Mouse (Mus musculus) forebrain, embryonic 10.5 days (tissue): ENCODE data around the gene Grm4. TPM values are rescaled to one million over a fixed set of nuclear protein-coding genes. Genes with fewer than 3 reads are reported as not detected.

Source experiments
- DNase-seq: peaks from one replicate; pipeline ENCODE4 v3.0.0-alpha.2; 2017; ENCODE audit warnings: low spot score; ENCODE audit errors: extremely low spot score
- H3K27ac ChIP-seq: fragments of 300-500 bp; sonication (generic); 2 replicates; pipeline ENCODE4 v1.5.1; 2016; ENCODE audit warnings: mild to moderate bottlenecking
- H3K27me3 ChIP-seq: fragments of 300-500 bp; sonication (generic); 2 replicates; pipeline ENCODE4 v1.6.1; 2016; ENCODE audit warnings: mild to moderate bottlenecking; ENCODE audit not compliant: poor library complexity, severe bottlenecking
- H3K36me3 ChIP-seq: fragments of 300-500 bp; sonication (generic); replicated peaks from 2 replicates; pipeline ENCODE4 v1.6.1; 2016; ENCODE audit warnings: mild to moderate bottlenecking, moderate library complexity
- H3K4me1 ChIP-seq: fragments of 300-500 bp; sonication (generic); 2 replicates; pipeline ENCODE4 v1.6.1; 2016
- H3K4me3 ChIP-seq: fragments of 300-500 bp; sonication (generic); 2 replicates; pipeline ENCODE4 v1.5.1; 2016; ENCODE audit warnings: mild to moderate bottlenecking, moderate library complexity
- H3K9me3 ChIP-seq: fragments of 300-500 bp; sonication (generic); 2 replicates; pipeline ENCODE4 v1.6.1; 2016; ENCODE audit warnings: mild to moderate bottlenecking, moderate library complexity
- WGBS: fragments of 180-500 bp; shearing (Covaris S2); methylation state at CpG from one replicate; pipeline ENCODE4 v1.1.7; 2016; 5-methylcytosine and 5-hydroxymethylcytosine counted together
- polyA plus RNA-seq: library from polyadenylated mRNA; unstranded; fragments of >200 nt; fragmentation: Nextera tagmentation; extraction: Ambion mirVana; gene quantifications from 2 replicates; pipeline ENCODE4 v1.2.1, GENCODE M21; 2016

The Grm4 gene
- polyA plus RNA-seq, 1 experiment from 2014 or later = 0.61 TPM

DNA sequence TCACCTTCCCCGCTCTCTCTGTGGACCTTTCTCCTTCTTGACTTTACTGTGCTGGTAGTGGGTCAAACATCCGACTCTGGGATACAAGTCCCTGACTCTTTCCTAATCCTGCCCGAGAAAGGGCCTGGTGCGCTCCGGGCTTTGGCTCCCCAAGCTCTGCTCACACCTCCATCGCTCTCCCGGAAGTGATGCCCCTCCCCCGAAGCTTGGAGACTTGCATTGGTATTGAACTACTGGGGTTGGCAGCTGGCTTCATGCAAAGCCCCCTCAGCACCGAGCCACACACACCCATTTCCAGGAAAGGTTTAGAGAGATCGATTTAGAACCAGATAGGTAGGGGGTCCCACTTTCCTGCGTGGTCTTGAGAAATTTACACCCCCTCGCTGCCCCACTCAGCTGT, 24.8 kb upstream of the Grm4 start:
- peaks cover 8% of the 10 kb centered on the region; the same call in 1 of the 2 replicates for H3K27me3 ChIP-seq
- 51% methylated on average over 12 of the region's 12 CpGs for WGBS
- H3K36me3 ChIP-seq = no peaks in the 10 kb centered on the region
- H3K4me1 ChIP-seq = peaks cover 53% of the 10 kb centered on the region
- DNase-seq = no peak
- no peak overlapping the region for H3K27ac ChIP-seq
- H3K4me3 ChIP-seq = no peak overlapping the region
- no peaks in the 10 kb centered on the region for H3K9me3 ChIP-seq

DNA sequence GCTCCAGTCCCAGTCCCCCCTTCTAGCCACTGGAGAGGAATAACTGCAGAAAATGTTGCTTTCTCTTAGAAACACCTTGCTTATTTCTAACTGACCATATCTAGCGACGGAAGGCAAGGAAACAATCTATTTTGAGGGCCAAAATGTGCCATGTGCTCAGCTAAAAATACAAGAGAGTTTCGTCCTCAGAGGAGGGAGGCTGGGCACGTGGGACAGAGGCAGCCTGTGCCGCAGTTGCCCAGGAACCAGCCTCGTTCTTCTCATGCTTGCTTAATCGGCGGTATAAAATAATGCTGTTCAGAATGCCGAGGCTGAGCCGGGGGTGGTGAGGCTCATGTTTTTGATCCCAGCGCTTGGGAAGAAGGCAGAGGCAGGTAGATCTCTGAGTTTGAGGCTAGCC, 23.3 kb upstream of the Grm4 start:
- H3K4me1 ChIP-seq = peaks cover 46% of the 10 kb centered on the region
- no peak overlapping the region for H3K27ac ChIP-seq
- WGBS = 90% methylated on average over 11 of the region's 11 CpGs
- DNase-seq = no peak
- H3K27me3 ChIP-seq = peaks cover 8% of the 10 kb centered on the region; the same call in 1 of the 2 replicates
- no peaks in the 10 kb centered on the region for H3K9me3 ChIP-seq
- no peak overlapping the region for H3K4me3 ChIP-seq
- no peaks in the 10 kb centered on the region for H3K36me3 ChIP-seq

DNA sequence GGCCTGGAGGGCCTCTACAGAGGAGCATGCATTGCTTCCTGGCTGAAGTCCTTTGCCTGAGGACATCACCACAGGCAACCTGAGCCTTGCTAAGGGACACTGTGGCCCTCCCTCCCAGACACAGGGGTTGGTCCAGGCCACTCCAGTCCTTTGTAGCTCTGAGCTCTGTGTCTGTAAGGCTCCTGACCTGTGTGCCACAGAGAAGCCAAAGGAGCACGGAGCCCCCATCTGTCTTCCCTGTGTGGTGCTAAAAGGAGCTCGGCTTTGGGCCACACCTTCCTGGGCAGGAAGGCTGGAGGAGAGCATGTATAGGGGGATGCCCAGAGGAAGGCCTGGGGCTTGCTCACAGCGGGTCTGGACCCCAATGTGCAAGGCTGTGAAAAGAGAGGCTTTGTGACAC, 20.8 kb upstream of the Grm4 start:
- Histone ChIP-seq H3K9me3 (no peaks in the 10 kb centered on the region), H3K36me3 (no peaks in the 10 kb centered on the region), H3K27me3 (peaks cover 8% of the 10 kb centered on the region; the same call in 1 of the 2 replicates), H3K27ac (0 out of 2 replicates have a peak overlapping the region, but pooled peaks have one; percentile 17), H3K4me3 (no peak overlapping the region), H3K4me1 (peaks cover 27% of the 10 kb centered on the region)
- no peak for DNase-seq
- WGBS = 81% methylated on average over 3 of the region's 3 CpGs

DNA sequence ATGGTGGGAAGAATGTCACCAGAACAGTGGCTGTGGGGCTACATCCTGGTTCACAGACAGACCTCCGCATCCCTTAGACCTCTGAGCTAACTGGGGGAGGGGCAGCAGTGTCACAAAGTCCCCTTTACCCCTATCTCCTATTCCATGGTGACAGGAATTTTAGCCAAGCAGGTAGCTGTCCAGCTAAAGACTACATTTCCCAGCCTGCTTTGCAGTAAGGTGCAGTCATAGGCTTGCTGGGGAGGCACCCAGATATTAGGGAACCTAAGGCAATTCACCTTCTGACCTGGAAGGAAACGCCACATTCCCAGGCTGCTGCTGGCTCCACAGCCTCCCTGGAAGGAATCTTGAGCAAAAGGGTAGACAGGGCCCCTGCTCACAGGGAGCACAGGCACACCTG, 20.1 kb upstream of the Grm4 start:
- H3K36me3 ChIP-seq = no peaks in the 10 kb centered on the region
- no peak overlapping the region for H3K27ac ChIP-seq
- no peak overlapping the region for H3K4me3 ChIP-seq
- DNase-seq = no peak
- WGBS = 68% methylated on average over 2 of the region's 2 CpGs
- no peaks in the 10 kb centered on the region for H3K9me3 ChIP-seq
- peaks cover 1% of the 10 kb centered on the region; the same call in 1 of the 2 replicates for H3K27me3 ChIP-seq
- H3K4me1 ChIP-seq = peaks cover 21% of the 10 kb centered on the region

DNA sequence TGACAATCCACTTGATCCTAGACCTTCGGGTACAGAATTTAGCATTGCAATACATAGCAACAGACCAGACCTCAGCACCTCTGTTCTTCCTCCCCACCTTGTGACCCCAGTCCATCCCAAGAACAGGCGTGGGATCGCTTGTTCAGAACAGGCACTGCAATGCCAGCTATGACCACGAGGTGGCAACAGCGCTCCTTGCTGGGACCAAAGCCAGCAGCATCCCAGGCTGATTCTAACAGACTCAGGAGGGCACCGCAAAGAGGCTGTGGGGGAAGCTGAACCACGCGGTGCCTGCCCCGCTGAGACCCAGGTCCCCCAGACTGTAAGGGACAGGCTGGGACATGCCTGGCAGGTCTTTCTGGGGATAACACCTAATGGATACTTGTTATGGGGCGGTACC, 13.5 kb upstream of the Grm4 start:
- H3K36me3 ChIP-seq = no peaks in the 10 kb centered on the region
- H3K4me1 ChIP-seq = peaks cover 6% of the 10 kb centered on the region
- 5% methylated on average over 10 of the region's 10 CpGs for WGBS
- DNase-seq = peak; percentile 92
- H3K4me3 ChIP-seq = peak overlapping the region; percentile 27; the same call in 1 of the 2 replicates
- no peaks in the 10 kb centered on the region for H3K27me3 ChIP-seq
- H3K27ac ChIP-seq = peak overlapping the region; percentile 61
- no peaks in the 10 kb centered on the region; the same call in 1 of the 2 replicates for H3K9me3 ChIP-seq

DNA sequence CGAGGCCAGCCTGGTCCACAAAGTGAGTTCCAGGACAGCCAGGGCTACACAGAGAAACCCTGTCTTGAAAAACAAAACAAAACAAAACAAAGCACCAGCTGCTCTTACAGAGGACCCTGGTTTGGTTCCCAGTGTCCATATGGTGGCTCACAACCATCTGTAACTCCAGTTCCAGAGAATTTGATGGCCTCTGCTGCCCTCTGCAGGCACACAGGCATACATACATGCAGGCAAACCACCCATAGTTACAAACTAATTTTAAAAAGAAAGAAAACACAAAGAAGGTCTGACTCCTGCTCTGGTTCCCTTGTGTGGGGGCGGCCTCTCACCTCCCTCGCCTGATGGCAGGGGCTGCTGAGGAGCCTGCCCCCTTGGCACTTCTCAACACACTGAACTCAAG, 12.2 kb upstream of the Grm4 start:
- no peaks in the 10 kb centered on the region for H3K36me3 ChIP-seq
- DNase-seq = no peak
- no peaks in the 10 kb centered on the region for H3K27me3 ChIP-seq
- peaks cover 14% of the 10 kb centered on the region for H3K4me1 ChIP-seq
- no peak overlapping the region for H3K4me3 ChIP-seq
- no peaks in the 10 kb centered on the region; the same call in 1 of the 2 replicates for H3K9me3 ChIP-seq
- H3K27ac ChIP-seq = no peak overlapping the region
- WGBS = 87% methylated on average over 3 of the region's 3 CpGs

DNA sequence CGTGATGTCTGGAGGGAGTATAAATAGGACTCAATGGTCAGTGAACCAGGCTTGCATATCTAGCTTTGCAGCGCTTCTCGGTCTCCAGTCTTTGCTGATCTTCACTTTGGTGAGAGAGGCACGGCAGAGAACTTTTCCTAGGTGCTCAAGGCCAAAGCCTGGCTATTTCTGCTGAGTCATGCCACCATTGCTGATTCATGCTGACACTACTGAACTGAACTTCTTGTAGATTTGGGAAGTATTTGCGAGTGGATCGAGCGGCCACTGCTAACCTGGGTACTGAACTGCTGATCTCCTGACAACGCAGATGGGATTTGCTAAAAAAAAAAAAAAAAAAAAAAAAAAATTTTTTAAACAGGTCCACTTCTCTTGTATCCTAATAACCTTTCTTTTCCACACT, 10.9 kb upstream of the Grm4 start:
- Histone ChIP-seq H3K27ac (no peak overlapping the region), H3K36me3 (no peaks in the 10 kb centered on the region), H3K9me3 (no peaks in the 10 kb centered on the region; the same call in 1 of the 2 replicates), H3K27me3 (no peaks in the 10 kb centered on the region), H3K4me1 (peaks cover 19% of the 10 kb centered on the region), H3K4me3 (no peak overlapping the region)
- WGBS = 90% methylated on average over 8 of the region's 8 CpGs
- DNase-seq = no peak

DNA sequence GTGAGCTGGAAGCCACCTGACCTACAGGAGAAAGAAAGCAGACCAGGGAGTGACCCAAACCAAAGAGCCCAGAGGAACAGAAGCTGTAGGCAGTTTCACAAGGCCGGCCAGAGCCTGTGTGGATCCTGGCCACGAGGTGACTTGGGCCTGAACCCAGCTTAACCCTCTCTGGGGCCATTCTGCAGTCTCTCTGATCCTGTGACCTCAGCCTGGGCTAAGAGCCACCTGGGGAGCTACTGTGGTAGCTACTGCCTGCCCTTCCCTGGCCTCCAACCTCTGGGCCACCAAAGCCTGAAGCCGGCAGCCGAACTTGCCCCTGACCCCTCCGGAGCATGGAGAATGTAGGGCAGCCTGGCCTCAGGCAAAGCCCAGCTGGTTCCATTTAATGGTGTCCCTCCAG, 7.6 kb upstream of the Grm4 start:
- 67% methylated on average over 5 of the region's 5 CpGs for WGBS
- no peaks in the 10 kb centered on the region for H3K27me3 ChIP-seq
- no peak for DNase-seq

DNA sequence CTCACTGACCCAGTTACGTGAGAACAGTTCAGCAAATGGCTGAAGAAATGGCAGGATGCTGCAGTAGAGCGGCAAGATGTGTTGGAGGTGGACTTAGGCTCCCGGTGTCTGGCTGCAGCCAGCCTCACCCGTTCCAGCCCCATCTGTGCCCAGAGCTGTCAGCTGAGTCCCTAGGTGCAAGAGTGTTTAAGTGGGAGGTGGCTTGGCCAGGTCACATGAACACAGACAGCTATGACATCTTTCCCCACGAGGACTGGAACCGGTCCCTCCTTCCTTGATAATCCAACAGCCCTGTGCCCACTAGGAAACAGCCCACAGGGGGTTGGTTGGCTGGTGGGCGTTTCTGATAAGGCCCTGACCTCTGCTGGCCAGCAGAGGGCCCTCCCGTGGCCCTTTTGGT, 6.8 kb upstream of the Grm4 start:
- H3K4me1 ChIP-seq = peaks cover 13% of the 10 kb centered on the region
- H3K9me3 ChIP-seq = no peaks in the 10 kb centered on the region; the same call in 1 of the 2 replicates
- no peak overlapping the region for H3K4me3 ChIP-seq
- H3K36me3 ChIP-seq = no peaks in the 10 kb centered on the region
- H3K27ac ChIP-seq = no peak overlapping the region
- H3K27me3 ChIP-seq = 0 out of 2 replicates have a peak, but pooled peaks cover 3% of the 10 kb centered on the region
- WGBS = 60% methylated on average over 8 of the region's 8 CpGs
- DNase-seq = no peak

More for the DNA sequence above, 7.6 kb upstream of the Grm4 start:
- Histone ChIP-seq H3K27ac (0 out of 2 replicates have a peak overlapping the region, but pooled peaks have one; percentile 6), H3K4me1 (peaks cover 13% of the 10 kb centered on the region), H3K4me3 (no peak overlapping the region), H3K9me3 (no peaks in the 10 kb centered on the region; the same call in 1 of the 2 replicates), H3K36me3 (no peaks in the 10 kb centered on the region)

DNA sequence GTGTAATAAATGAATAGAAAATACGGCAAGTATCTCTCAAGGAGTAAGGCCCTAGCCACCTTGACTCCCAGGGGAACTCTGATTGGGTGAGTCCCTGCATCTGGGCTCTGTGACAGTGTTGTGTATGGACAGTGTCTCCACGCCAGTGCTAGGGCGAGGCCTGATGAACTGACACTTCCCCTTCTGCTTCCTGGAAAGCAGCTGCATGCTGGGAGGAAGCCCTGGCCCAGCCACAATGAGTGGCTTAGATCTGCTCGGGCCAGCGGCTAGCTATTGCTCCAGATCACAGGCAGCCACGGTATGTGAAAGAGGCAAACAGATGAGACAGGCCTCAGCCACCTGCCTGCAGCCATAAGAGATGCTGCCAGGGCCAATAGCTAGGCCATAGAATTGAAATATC, 6.0 kb upstream of the Grm4 start:
- 90% methylated on average over 6 of the region's 6 CpGs for WGBS
- no peaks in the 10 kb centered on the region for H3K9me3 ChIP-seq
- no peak for DNase-seq
- H3K36me3 ChIP-seq = no peaks in the 10 kb centered on the region
- H3K4me3 ChIP-seq = no peak overlapping the region
- H3K27ac ChIP-seq = no peak overlapping the region
- H3K27me3 ChIP-seq = peaks cover 12% of the 10 kb centered on the region
- peaks cover 13% of the 10 kb centered on the region for H3K4me1 ChIP-seq

DNA sequence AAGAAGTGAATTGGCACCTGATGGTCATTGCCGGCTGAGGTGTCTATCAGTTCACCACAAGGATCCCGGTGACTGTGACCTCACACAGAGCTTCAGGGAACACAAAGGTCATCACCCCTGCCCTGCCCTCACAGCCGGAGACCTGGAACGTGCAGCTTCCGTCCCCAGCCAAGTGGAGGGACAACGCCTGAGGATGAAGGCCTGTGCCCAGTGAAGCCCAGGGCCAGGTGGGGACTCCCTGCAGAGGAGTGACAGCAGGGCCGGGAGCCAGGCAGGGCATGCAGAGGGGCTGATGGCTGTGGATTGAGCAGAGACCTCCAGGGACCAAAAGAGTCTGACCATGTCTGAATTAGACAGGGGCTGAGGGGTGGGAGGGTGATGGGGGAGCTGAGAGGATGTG, 1.9 kb upstream of the Grm4 start:
- no peak overlapping the region for H3K4me3 ChIP-seq
- H3K27ac ChIP-seq = no peak overlapping the region
- no peak for DNase-seq
- H3K36me3 ChIP-seq = no peaks in the 10 kb centered on the region
- H3K27me3 ChIP-seq = peaks cover 52% of the 10 kb centered on the region
- H3K9me3 ChIP-seq = no peaks in the 10 kb centered on the region
- H3K4me1 ChIP-seq = peaks cover 30% of the 10 kb centered on the region
- 48% methylated on average over 7 of the region's 7 CpGs for WGBS

DNA sequence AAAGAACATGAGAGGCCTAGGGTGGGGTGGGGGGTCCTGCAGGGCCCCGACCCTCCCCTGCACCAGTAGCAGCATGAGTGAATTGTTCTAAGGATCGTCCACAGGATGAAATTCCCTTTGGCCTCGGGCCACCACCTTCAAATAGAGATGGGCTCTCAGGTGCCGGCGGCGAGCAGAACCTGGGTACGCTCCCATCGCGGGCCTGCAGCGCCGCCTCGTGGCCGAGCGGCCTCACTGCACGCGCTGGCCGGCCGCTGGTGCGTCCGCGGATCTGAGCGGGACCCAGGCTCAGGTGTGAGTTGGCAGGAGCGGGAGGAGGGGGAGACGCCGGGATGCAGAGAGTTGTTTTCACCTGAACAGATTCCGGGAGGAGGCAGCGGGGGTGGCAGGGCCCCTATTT, 646 bp downstream of the Grm4 start:
- H3K4me3 ChIP-seq = peak overlapping the region; percentile 13; the same call in 1 of the 2 replicates
- H3K4me1 ChIP-seq = peaks cover 41% of the 10 kb centered on the region

DNA sequence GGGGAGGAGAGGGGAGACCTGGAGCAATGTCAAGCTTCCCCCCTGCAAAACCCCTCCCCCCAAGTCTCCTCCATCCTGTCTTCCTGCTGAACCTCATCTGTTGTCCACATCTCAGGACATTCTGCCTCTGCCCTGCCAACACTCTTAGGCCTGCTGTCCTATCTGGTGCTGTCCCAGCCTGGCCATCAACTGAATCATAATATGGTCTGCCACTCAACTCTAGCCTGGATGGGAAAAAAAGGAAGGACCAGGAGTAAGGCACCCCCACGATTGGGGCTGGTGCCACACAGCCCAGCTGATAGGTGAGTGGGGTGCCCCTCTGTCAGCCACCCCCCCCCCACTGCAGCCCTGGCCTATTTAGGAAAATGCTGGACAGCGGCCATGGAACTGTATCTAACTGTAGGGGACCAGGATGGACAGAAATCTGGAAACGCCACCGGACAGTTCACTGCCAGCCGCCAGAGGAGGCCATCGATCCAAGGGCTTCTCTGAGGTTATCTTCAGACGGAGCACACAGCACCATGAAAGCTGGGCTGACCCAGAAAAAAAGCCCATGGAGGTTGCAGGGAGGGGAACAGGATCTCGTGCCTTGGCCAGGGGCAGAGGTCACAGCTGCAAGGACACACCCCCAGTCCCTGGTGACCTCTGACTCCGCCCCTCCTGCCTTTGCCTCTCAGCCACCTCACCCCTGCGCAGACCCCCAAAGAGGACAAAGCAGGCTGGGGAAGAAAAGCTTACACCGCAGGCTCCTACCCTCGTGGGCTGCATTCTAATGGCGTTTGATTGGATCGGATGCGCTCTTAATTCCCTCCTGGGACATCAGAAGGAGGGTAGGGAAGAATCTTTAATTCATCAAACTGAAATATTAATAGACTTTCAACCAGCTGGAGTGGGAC, 2.3 kb downstream of the Grm4 start:
- peaks cover 93% of the 10 kb centered on the region for H3K27me3 ChIP-seq
- no peak for DNase-seq

More for the DNA sequence above, 646 bp downstream of the Grm4 start:
- H3K9me3 ChIP-seq = no peaks in the 10 kb centered on the region
- DNase-seq = peak; percentile 73
- no peaks in the 10 kb centered on the region for H3K36me3 ChIP-seq
- WGBS = under 1% methylated on average over 27 of the region's 27 CpGs
- H3K27me3 ChIP-seq = peaks cover 77% of the 10 kb centered on the region
- H3K27ac ChIP-seq = no peak overlapping the region

More for the DNA sequence above, 2.3 kb downstream of the Grm4 start:
- Histone ChIP-seq H3K9me3 (no peaks in the 10 kb centered on the region), H3K36me3 (no peaks in the 10 kb centered on the region), H3K4me3 (no peak overlapping the region), H3K27ac (peak overlapping the region; percentile 51), H3K4me1 (peaks cover 45% of the 10 kb centered on the region)
- 33% methylated on average over 15 of the region's 15 CpGs for WGBS
